Mouse (Mus musculus): ENCODE measurements around the gene St3gal4. TPM values are rescaled to one million over a fixed set of nuclear protein-coding genes. Genes with fewer than 3 reads are reported as not detected.
A peak's percentile ranks its signal among the peaks of the same experiment; 100 is the strongest.

Gene St3gal4
- total RNA-seq, 2 experiments from 2014 or later, result 39.2 to 40.2 TPM

GRCm38 (mm10) chr9:35105884-35106880, 12.9 kb downstream of the St3gal4 start:
- peak; percentile 38 for DNase-seq

GRCm38 (mm10) chr9:35105438-35105837, 13.6 kb downstream of the St3gal4 start:
- no peak for DNase-seq

- no peak for DNase-seq
Observed at GRCm38 (mm10) chr9:35104711-35105110, 14.4 kb downstream of the St3gal4 start.

- DNase-seq, result no peak
Observed at GRCm38 (mm10) chr9:35098762-35099161, 20.3 kb downstream of the St3gal4 start.

GRCm38 (mm10) chr9:35097901-35098300, 21.2 kb downstream of the St3gal4 start:
- DNase-seq, result no peak

GRCm38 (mm10) chr9:35095726-35096125, 23.3 kb downstream of the St3gal4 start:
- DNase-seq, result no peak

GRCm38 (mm10) chr9:35093350-35093749, 25.7 kb downstream of the St3gal4 start:
- DNase-seq, result no peak

- DNase-seq, result no peak
Observed at GRCm38 (mm10) chr9:35092904-35093303, 26.2 kb downstream of the St3gal4 start.

GRCm38 (mm10) chr9:35061446-35061845, 57.6 kb downstream of the St3gal4 start:
- no peak for DNase-seq

- DNase-seq, result no peak
Observed at GRCm38 (mm10) chr9:35059881-35060280, 59.2 kb downstream of the St3gal4 start.

GRCm38 (mm10) chr9:35058596-35059354, 60.3 kb downstream of the St3gal4 start:
- DNase-seq, result peak; percentile 61

GRCm38 (mm10) chr9:35058186-35058585, 60.9 kb downstream of the St3gal4 start:
- no peak for DNase-seq

GRCm38 (mm10) chr9:35057631-35058030, 61.4 kb downstream of the St3gal4 start:
- no peak for DNase-seq

GRCm38 (mm10) chr9:35056611-35057010, 62.5 kb downstream of the St3gal4 start:
- no peak for DNase-seq

- no peak for DNase-seq
Observed at GRCm38 (mm10) chr9:35055528-35056330, 63.3 kb downstream of the St3gal4 start.

- DNase-seq, result no peak
Observed at GRCm38 (mm10) chr9:35053669-35054068, 65.4 kb downstream of the St3gal4 start.

GRCm38 (mm10) chr9:35053081-35053480, 66.0 kb downstream of the St3gal4 start:
- no peak for DNase-seq

GRCm38 (mm10) chr9:35052671-35053070, 66.4 kb downstream of the St3gal4 start:
- no peak for DNase-seq

GRCm38 (mm10) chr9:35051666-35052065, 67.4 kb downstream of the St3gal4 start:
- no peak for DNase-seq

GRCm38 (mm10) chr9:35050701-35051454, 68.2 kb downstream of the St3gal4 start:
- DNase-seq, result no peak

- DNase-seq, result no peak
Observed at GRCm38 (mm10) chr9:35049891-35050527, 69.1 kb downstream of the St3gal4 start.
